Mouse (Mus musculus) erythroblast, embryonic 14.5 days (primary cell): ENCODE results near the gene Lipk. TPM values are rescaled to one million over a fixed set of nuclear protein-coding genes. Genes with fewer than 3 reads are reported as not detected.

Experiments used
- H3K27me3 ChIP-seq: 2 replicates; pipeline ENCODE4 v1.6.1; 2012; ENCODE audit warnings: inconsistent platforms; ENCODE audit not compliant: control insufficient read depth
- H3K36me3 ChIP-seq: 2 replicates; pipeline ENCODE4 v1.6.1; 2012; ENCODE audit warnings: mild to moderate bottlenecking, inconsistent platforms; ENCODE audit not compliant: control insufficient read depth
- H3K4me1 ChIP-seq: 2 replicates; pipeline ENCODE4 v1.6.1; 2012; ENCODE audit warnings: inconsistent platforms; ENCODE audit not compliant: control insufficient read depth
- H3K4me3 ChIP-seq: replicated peaks from 2 replicates; pipeline ENCODE3; 2012; ENCODE audit warnings: moderate library complexity, mild to moderate bottlenecking, inconsistent platforms
- H3K9me3 ChIP-seq: 2 replicates; pipeline ENCODE4 v1.6.1; 2012; ENCODE audit warnings: low read length, inconsistent platforms, mixed read lengths; ENCODE audit not compliant: control insufficient read depth
- GATA1 ChIP-seq: IDR thresholded peaks from 2 replicates; pipeline ENCODE4 v1.6.1; 2012; ENCODE audit warnings: low read length, inconsistent platforms, mixed read lengths
- TAL1 ChIP-seq: IDR thresholded peaks from 3 replicates; pipeline ENCODE4 v1.6.1; 2012; ENCODE audit warnings: low read length, inconsistent platforms, mixed read lengths
- polyA plus RNA-seq: library from polyadenylated mRNA; stranded (reverse); fragments of >175 nt; gene quantifications from 2 replicates; pipeline ENCODE4 v1.2.3, GENCODE M21; 2012

Gene Lipk
- polyA plus RNA-seq, 1 experiment, result not detected

DNA sequence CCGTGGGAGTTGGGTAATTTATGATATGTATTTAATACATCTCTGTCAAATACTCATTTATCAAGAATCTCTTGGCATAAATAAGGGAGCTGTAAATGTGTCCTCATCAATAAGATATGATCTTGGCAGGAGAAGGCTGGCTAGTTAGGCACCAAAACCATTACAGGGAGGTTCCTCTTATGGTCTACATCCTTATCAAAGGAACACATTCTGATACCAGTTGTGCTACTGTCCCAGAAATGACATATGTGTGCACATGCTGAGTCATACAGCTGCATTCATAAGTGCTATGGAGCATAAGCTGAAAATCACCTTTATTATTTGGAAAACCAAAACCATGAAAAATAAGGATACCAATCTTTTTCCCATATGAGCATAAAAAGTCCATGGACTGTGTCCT, 55.5 kb downstream of the Lipk start:
- H3K9me3 ChIP-seq, result no peaks in the 10 kb centered on the region
- no peak overlapping the region for H3K4me3 ChIP-seq
- no peaks in the 10 kb centered on the region for H3K4me1 ChIP-seq
- H3K27me3 ChIP-seq, result no peaks in the 10 kb centered on the region
- TF ChIP-seq TAL1, result no peak
- no peak for TF ChIP-seq GATA1
- H3K36me3 ChIP-seq, result no peaks in the 10 kb centered on the region

DNA sequence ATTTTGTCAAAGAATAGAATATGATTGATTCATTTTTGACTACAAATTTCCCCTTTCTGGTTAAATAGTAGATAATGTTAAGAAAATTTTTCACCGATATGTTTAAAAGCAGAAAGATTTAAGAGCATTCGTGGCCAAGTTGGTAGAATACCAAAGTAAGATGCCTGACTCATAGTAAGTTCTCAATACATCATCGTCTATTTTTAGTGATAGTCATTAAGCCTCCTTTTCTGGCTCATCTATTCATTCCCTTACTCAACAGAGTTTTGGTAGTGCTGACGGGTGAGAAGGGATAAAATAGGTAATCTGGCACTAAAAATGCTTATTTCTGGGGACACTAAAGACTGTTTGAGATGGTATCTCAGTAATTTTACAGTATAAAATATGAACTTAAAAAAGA, 56.0 kb downstream of the Lipk start:
- no peaks in the 10 kb centered on the region for H3K27me3 ChIP-seq
- H3K36me3 ChIP-seq, result no peaks in the 10 kb centered on the region
- no peak overlapping the region for H3K4me3 ChIP-seq
- H3K9me3 ChIP-seq, result no peaks in the 10 kb centered on the region
- H3K4me1 ChIP-seq, result no peaks in the 10 kb centered on the region
- TF ChIP-seq GATA1, result no peak
- TF ChIP-seq TAL1, result no peak

DNA sequence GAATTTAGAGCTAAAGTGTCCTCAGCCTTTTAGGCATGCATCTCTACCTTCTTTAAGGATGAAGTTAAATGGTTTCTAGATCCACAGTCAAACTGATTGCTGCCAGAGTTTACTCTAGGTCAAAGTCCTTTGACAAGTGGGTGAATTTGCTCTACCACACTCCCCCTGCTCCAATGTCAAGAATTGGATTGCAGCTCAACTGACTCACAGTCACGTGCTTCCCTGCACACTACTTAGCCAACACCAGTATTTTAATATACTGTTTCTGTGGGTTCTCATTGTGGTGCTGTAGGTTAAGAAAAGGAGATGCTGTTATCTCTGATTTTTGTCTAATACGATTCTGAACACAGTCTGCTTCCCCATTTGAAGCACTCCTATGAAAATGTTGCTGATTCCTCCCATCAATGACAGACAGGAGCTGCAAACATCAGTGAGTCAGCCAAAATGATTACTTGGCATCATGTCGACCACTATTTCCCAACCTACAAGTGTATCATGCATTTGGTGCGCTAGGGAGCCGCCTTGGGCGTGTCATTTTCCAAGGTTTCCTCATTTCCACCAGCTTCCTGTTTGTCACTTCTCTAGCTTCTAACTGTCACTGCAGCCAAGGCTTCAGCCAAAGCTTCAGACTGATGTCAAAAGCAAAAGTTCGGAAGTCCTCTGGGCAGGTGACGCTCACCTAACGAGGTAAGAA, 58.8 kb downstream of the Lipk start, which contains the start of gene Lipn:
Gene Lipn, plus strand, starts transcription at position 580 of the 694 bp plus-strand sequence.
- Histone ChIP-seq H3K4me1 (no peaks in the 10 kb centered on the region), H3K4me3 (no peak within 1 kb of the TSS), H3K27me3 (no peaks in the 10 kb centered on the region), H3K9me3 (no peaks in the 10 kb centered on the region), H3K36me3 (no peaks in the 10 kb centered on the region)
- no peak for TF ChIP-seq GATA1
- TF ChIP-seq TAL1, result no peak

DNA sequence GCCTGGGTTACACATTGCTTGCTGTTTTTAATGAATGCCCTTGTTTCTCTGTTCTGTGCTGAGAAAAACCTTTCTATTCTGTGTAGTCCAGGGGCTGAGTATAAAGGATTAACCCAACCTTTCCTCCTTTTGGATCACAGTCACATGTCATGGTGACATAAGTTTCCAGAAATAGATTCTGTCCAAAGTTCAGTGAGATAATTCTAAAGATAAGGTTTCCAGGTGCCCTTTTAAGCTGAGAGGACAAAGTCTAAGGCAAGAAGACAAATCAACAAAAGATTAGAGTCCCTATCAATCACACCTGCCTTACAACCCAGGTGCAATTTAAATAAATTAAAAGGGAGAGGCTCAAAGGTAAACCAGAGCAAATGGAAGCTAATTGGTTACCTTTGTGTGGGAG, 66.1 kb downstream of the Lipk start:
- H3K4me3 ChIP-seq, result no peak overlapping the region

DNA sequence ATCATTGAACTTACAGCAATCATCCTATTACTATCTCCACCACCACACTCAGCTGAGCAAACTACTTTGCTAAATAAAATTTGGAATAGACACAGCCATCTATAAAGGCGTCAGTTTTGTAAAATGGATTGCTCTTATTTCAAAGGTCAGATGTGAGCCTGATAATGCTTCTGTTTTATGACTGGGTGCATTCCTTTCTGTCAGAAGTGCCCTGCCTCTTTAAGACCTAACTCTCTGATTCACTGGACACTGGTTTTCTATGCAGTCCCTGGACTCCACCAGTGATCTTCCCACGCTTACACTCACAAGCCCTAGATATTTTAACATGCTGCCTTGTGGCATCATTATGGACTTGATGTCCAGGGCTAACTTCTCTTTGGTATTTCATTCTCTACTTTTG, 70.0 kb downstream of the Lipk start:
- no peak for TF ChIP-seq TAL1
- TF ChIP-seq GATA1, result no peak

More for the DNA sequence above, 66.1 kb downstream of the Lipk start:
- no peaks in the 10 kb centered on the region for H3K9me3 ChIP-seq
- no peaks in the 10 kb centered on the region for H3K27me3 ChIP-seq
- no peaks in the 10 kb centered on the region for H3K36me3 ChIP-seq
- TF ChIP-seq TAL1, result no peak
- no peak for TF ChIP-seq GATA1
- H3K4me1 ChIP-seq, result no peaks in the 10 kb centered on the region

DNA sequence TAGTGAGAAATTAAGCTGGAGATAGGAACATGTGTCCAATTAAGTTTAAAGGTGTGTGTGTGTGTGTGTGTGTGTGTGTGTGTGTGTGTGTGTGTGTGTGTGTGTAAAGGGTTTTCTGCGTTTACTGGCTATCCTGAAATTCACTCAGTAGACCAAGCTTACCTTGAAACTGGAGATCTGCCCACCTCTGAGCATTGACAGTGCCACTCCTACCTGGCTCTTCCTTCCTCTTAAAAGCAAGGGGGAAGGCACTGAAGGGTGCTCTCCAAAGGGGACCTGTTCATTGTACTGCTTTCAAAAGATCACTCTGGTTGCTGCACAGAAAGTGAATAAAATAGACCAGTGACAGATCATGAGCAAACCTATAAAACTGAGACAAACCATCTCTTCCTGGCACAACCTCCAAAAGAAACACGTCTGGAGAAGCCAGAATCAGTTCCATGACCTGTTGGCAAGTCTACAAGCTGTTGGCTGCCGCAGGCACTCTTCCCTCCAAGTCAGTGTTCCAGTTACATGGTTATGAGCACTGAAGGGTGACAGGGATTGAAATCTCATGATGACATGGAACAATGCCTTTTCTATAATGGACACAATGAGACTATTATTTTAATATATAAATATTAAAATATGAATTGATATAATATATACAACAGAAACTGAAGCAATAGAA, 81.1 kb downstream of the Lipk start:
- Histone ChIP-seq H3K27me3 (no peaks in the 10 kb centered on the region), H3K36me3 (no peaks in the 10 kb centered on the region), H3K4me1 (no peaks in the 10 kb centered on the region), H3K9me3 (no peaks in the 10 kb centered on the region), H3K4me3 (no peak overlapping the region)
- no peak for TF ChIP-seq GATA1
- no peak for TF ChIP-seq TAL1

More for the DNA sequence above, 70.0 kb downstream of the Lipk start:
- H3K9me3 ChIP-seq, result no peaks in the 10 kb centered on the region
- H3K4me3 ChIP-seq, result no peak overlapping the region
- H3K36me3 ChIP-seq, result no peaks in the 10 kb centered on the region
- H3K4me1 ChIP-seq, result no peaks in the 10 kb centered on the region
- H3K27me3 ChIP-seq, result no peaks in the 10 kb centered on the region

DNA sequence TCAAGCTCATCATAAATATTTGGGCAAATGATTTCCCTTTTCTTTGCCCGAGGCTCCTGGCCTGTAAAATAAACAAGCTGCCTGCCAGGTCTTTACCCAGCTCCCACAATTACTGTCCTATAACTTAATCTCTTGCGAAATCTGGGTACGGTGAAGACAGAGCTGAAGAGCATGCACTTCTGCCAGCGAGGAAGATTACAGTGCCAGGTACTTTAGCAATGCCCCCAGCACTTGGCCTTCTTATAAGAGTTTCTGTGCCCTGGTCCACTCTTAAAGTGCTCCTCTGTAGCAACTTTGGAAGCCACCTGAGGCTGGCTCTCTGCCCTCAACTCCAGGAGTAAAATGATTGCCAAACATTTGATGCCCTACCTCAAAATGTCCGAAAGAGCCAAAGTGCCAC, 87.3 kb downstream of the Lipk start:
- Histone ChIP-seq H3K36me3 (no peaks in the 10 kb centered on the region), H3K9me3 (no peaks in the 10 kb centered on the region), H3K27me3 (no peaks in the 10 kb centered on the region), H3K4me1 (no peaks in the 10 kb centered on the region), H3K4me3 (no peak overlapping the region)
- no peak for TF ChIP-seq GATA1
- TF ChIP-seq TAL1, result no peak

DNA sequence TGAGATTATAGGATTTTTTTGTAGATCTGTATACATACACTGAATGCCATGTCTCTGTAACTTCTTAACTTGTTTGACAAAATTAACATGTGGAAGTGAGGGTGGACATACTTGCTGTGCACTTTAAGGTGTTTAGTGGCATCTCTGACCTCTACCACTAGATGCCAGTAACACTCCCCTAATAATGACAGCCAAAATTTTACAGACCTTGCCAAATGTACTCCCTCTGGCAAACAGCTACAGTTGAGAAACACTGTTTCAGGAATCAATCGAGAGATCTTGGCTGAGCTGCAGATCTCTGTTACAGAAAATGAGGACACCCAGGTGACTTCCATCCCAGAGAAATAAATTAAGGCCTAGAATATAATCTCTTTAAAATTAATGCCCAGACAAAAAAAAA, 88.1 kb downstream of the Lipk start:
- TF ChIP-seq GATA1 (no peak), TAL1 (no peak)
- Histone ChIP-seq H3K36me3 (no peaks in the 10 kb centered on the region), H3K4me1 (no peaks in the 10 kb centered on the region), H3K27me3 (no peaks in the 10 kb centered on the region), H3K4me3 (no peak overlapping the region), H3K9me3 (no peaks in the 10 kb centered on the region)

Other genes with a start within 250 kb of the Lipk start
- 0.01 and 0.02 TPM in 2 replicates for gene Lipo3, start 246.3 kb upstream of the Lipk start, polyA plus RNA-seq
- not detected in 2 replicates for gene Lipo1, start 220.8 kb upstream of the Lipk start, polyA plus RNA-seq
- gene Lipf, start 47.1 kb upstream of the Lipk start, polyA plus RNA-seq, result not detected in 2 replicates
- gene Lipn, start 59.1 kb downstream of the Lipk start, polyA plus RNA-seq, result 0.03 TPM in 1 of 2 replicates, not detected in the other
- gene Lipm, start 92.6 kb downstream of the Lipk start, polyA plus RNA-seq, result not detected in 2 replicates
- gene Ankrd22, start 157.8 kb downstream of the Lipk start, polyA plus RNA-seq, result not detected in 2 replicates
- not detected in 2 replicates for gene Stambpl1, start 183.9 kb downstream of the Lipk start, polyA plus RNA-seq
- not detected in 2 replicates for gene Acta2, start 247.3 kb downstream of the Lipk start, polyA plus RNA-seq